Mouse (Mus musculus): ENCODE measurements around the gene Dnajc8.

- no peak for TF ChIP-seq CHD2 (IDR thresholded peaks at IDR 0.05; ENCODE audit: low read depth, low read length)
- no peak for TF ChIP-seq HCFC1 (IDR thresholded peaks at IDR 0.05; ENCODE audit: borderline replicate concordance, insufficient read depth, low read length)
Measured at GRCm38 (mm10) chr4:132563965-132564364, 28.6 kb downstream of the Dnajc8 start, which contains the start of gene Ptafr.

Data from ES-E14 (cell line).